Mouse (Mus musculus) hematopoietic stem cell, adult 5-6 weeks (primary cell): ENCODE results near the gene Ampd3. TPM values are rescaled to one million over a fixed set of nuclear protein-coding genes. Genes with fewer than 3 reads are reported as not detected.

Source experiments
- ATAC-seq, 2 experiments: fragments of 125-278 bp in 1 of 2; replicated peaks in 1 of 2; 2 replicates each; pipeline ENCODE4 v1.8.0; 2016 to 2017; ENCODE audit warnings: inconsistent platforms in 2 of 2, mild to moderate bottlenecking in 2 of 2, moderate number of reproducible peaks in 2 of 2, low read depth in 1 of 2, moderate TSS enrichment in 1 of 2; ENCODE audit not compliant: low FRiP score in 2 of 2, poor library complexity in 2 of 2, severe bottlenecking in 2 of 2, insufficient read depth in 1 of 2, low TSS enrichment in 1 of 2
- total RNA-seq: library from RNA; stranded (forward); fragments of 172-1452, 232-1000 nt; gene quantifications from 2 replicates; pipeline ENCODE4 v1.2.3, GENCODE M21; 2017

Gene Ampd3
- total RNA-seq, 1 experiment from 2014 or later, result 4.4 TPM

GRCm38 (mm10) chr7:110753926-110754330 lies 14.1 kb upstream of the Ampd3 start:
- ATAC-seq, result no peak

- ATAC-seq, result 0 out of 4 replicates have a peak, but pooled peaks of 1 of the 2 experiments have one; percentile 22
These were observed 11.6 kb upstream of the Ampd3 start for GRCm38 (mm10) chr7:110756440-110756839.

GRCm38 (mm10) chr7:110762605-110763180 lies 5.3 kb upstream of the Ampd3 start:
- no peak for ATAC-seq

DNA sequence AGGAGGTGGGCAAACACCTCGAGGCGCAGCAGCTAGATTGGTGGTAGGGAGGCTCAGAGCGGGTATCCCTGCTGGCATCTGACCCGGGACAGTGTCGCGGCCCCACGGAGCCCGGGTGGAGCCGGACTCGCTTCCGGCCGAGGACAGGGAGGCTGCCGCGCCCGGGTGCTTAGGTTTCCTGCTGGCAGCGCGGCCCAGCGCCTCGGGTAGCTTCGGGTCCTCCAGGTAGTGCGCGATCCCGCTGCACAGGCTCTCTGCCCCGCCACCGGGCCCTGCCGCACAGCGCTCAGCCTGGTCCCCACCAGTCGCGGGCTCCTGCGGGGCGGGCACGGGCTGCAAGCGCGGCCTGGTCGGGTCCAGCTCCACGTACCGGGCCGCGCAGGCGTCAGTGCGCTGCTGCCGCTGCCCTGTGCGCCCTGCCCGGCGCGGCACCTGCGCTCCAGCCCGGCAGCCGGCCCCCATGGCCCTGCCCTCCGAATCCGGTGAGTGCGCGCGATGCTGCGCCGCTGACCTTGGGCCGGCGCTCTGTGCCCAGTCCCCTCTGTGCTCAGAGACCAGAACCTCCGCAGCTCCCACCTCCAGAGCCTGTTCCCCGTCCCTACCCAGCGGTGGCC lies 552 bp downstream of the Ampd3 start:
- peak; percentile 18 to 27; a peak in 2 of 4 replicates for ATAC-seq

DNA sequence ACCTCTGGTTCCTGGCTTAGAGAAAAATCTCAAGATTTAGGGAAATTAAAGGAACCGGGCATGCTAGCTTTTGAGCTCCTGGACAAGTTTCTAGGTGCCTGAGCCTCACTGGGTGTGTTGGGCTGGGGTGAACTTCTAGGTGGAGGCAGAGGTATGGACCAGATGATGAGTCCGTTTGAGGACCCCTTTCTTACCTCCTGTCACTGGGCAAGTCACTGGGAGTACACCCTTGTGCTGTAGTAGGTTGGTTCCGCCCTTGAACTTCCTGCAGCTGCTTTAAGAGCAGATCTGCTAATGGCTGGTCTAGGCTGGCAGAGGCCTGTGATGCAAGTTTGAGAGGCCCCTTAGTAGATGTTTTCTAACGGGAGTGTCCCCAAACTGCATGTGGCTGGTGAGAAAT lies 1.1 kb downstream of the Ampd3 start:
- ATAC-seq, result peak in 1 of 2 experiments; percentile 54; a peak in 1 of 4 replicates

- ATAC-seq, result no peak
These were observed 2.9 kb downstream of the Ampd3 start for GRCm38 (mm10) chr7:110770949-110771348.

GRCm38 (mm10) chr7:110772343-110772742 lies 4.3 kb downstream of the Ampd3 start:
- ATAC-seq, result no peak

DNA sequence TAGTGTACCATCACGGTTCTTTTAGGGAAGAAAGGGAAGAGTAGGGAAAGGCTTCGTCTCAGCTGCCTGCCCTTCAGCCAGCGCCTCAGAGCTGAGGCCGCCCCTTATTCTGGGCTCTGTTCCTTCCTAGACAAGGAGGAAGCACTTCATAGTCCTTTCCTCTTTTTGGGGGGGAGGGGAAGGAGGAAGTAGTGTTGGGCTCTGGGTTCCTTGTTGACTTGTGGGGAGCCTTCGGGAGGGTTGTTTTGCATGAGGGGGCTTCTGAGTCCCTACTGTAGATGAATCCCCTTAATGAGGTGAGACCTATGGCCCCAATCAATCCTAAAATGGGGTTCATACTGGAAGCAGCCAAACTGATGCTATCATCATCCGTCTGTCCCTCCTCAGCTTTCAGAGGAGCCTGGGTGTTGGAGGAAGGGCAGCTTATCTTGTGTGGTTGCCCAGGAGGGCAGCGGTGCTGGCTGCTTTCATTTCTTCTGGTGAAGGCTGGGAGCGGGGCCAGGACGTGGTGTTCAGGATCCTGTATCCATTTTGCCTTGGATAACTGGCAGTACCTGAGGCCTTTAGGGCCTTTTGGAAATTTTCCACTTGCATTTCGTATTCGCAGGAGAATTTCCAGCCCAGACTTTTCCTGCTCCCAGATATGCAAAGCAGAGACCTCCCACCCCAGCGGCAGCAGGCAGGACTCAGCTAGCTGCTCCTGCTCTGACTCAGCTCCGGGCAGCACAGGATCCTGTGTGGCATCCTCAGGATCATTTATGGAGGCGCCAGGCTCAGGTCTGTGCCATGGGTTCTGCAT lies 5.4 kb downstream of the Ampd3 start:
- ATAC-seq, result peak; percentile 51 to 61

- 0 out of 4 replicates have a peak, but pooled peaks of 1 of the 2 experiments have one; percentile 5 for ATAC-seq
These were observed 6.1 kb downstream of the Ampd3 start for GRCm38 (mm10) chr7:110774077-110774476.

- ATAC-seq, result no peak
These were observed 6.7 kb downstream of the Ampd3 start for GRCm38 (mm10) chr7:110774674-110775073.

GRCm38 (mm10) chr7:110777146-110778001 lies 9.4 kb downstream of the Ampd3 start:
- no peak for ATAC-seq

DNA sequence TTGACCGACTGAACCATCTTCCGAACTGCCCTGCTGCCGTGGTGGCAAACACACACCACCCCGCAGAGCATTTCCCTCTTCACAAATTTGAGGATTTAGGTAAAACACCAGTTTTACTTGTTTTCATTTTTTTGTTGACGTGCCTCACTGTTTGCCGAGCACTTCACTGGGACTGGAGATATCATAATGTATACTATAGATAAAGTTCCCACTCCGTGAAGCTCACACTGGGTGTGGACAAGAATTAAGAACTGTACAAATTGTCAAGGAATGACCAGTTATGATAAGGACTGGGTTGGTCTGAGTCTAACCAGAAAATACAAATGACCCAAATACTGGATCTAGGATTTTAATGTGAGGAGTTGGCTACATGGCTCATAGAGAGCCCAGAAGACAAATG lies 10.9 kb downstream of the Ampd3 start:
- no peak for ATAC-seq

- no peak for ATAC-seq
These were observed 11.7 kb downstream of the Ampd3 start for GRCm38 (mm10) chr7:110779605-110780111.

DNA sequence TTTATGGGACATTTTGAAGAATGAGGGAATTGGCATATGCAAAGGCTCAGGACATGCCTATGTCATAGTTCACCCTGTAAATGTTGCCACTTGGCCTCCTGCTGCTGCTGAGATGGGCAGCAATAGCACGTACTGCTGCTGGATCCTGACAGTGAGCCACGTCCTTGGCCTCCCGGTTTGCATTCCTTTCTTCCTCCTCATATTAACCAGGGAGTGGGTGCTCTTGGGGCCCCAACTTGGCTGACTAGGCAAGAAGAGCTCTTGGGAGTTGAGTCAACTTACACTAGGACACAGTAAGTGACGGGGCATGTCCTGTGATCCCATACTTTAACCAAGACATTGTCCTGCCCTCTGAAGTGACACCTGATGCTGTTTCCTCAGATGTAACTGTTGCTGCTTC lies 12.5 kb downstream of the Ampd3 start:
- no peak for ATAC-seq

GRCm38 (mm10) chr7:110781231-110781711 lies 13.3 kb downstream of the Ampd3 start:
- ATAC-seq, result no peak

GRCm38 (mm10) chr7:110782135-110782534 lies 14.1 kb downstream of the Ampd3 start:
- ATAC-seq, result no peak

DNA sequence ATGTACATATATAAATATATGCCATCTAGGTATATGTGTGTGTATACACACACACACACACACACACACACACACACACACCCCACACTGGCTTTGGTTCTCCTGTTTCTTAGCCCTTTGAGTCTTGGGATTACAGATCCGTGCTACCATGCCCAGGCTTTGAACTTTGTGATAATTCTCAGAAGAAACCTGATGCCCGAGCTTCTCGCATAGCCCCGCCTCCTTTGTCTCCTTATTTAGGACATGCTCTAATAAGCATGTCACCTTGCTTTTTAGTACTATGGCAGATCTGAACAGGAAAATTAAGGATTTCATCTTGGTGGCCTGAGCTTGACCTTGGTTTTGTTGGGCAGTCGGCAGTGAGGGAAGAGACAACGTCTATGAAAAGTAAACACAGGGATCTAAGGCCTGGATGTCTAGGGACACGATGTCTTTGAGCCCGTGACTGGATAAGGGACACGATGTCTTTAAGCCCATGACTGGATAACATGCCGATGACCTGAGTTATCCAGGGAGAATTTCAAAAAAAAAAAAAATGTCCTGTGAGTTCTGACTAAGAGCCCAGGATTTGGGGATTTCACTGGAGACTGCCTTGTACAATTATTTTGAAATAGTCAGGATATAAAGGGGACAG lies 15.0 kb downstream of the Ampd3 start:
- no peak for ATAC-seq
